Mouse (Mus musculus) hindlimb bud, embryonic 11.5 days (tissue): ENCODE results near the gene Spns3.

Source experiments
- DNase-seq: peaks from one replicate; pipeline ENCODE4 v3.0.0-alpha.2; 2012; ENCODE audit warnings: low read depth, low spot score; ENCODE audit errors: extremely low spot score

Gene Spns3

DNA sequence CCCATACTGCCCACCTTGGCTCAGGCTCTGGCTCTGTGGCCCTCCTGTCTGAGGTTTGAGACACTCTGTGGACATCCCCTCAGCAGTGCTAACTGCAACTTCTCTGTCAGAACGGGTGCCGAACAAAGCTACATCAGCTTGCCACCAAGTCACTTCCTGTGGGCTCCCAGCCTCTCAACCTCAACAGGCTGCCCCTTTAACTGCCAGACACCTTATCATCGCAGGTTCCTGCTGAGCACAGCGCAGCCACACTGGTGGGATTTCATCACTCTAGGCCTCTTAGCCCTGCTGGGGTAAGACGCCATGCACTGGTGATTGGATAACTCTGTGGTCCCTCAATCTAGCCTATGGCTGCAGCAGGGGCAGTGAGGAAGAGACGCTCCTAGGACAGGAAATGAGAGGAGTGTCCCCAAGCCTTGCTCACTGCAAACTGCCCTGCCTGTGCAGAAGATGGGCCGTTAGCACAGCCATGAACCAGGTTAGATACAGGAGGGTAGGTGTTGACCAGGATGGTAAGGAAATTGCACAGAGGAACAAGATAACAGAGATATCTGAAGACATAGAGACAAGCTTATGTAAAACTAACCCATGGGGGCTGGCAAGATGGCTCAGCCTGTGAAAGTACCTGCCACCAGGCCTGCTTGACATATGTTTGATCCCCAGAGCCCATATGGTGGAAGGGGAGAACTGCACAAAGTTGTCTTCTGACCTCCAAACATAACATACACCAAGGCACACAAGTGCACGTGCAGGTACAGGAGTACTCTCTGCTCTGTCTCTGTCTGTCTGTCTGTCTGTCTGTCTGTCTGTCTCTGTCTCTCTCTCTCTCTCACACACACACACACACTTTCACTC, at the start of gene Spns3:
Gene Spns3, minus strand, starts transcription at position 373 of the 855 bp plus-strand sequence.
- DNase-seq, result no peak

GRCm38 (mm10) chr11:72597780-72598179, 47.5 kb upstream of the Spns3 start:
- no peak for DNase-seq

DNA sequence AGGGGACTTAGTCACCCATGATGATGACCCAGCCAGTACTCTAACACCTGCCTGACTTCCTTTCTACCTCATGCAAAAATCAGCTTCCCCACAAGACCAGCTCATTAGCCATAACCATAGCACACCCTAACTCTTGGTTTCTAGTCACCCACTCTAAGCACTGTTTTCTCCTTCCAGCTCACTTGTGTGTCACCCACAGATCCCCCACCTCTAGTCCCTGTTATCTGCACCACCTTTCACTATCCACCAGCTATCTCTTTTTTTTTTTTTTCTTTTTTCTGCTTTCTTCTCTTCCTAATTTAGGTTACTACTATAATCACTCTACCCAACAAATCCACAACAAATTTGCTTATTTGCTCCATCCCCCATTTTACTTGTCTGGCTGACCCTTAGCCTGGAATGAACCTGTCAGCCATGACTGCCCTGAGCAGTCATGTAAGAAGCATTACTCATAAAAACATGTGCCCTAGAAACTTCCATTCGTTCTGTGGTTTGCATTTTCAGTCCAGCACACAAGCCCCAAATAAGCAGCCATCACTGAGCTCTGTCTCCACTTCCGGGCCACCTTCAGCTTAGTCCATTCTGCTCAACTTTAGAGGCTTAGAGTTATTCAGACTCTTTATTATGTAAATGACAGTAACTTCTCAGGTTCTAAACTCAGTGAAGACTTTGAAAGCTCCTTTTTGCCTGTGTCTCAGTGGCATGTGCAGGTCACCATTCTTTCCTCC, 44.9 kb upstream of the Spns3 start:
- DNase-seq, result no peak

- DNase-seq, result no peak
Measured at GRCm38 (mm10) chr11:72587537-72588233, 37.4 kb upstream of the Spns3 start.

GRCm38 (mm10) chr11:72586570-72586969, 36.3 kb upstream of the Spns3 start:
- DNase-seq, result no peak

DNA sequence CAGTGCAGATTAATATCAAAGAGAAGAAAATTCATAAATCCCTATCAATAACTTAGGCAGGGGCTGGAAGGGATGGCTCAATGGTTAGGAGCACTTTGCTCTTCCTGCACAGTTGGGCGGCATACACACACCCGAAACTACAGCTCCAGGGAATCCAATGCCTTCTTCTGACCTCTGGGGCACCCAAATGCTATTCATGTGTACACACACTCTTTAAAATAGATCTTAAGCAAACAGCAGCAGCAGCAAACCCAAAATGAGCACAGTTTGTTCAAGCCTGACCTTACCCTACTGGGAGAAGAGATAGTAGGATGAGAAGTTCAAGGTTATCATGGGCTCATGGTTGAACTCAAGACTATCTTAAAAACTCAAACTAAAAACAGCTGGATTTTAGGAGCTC, 32.8 kb upstream of the Spns3 start:
- no peak for DNase-seq

DNA sequence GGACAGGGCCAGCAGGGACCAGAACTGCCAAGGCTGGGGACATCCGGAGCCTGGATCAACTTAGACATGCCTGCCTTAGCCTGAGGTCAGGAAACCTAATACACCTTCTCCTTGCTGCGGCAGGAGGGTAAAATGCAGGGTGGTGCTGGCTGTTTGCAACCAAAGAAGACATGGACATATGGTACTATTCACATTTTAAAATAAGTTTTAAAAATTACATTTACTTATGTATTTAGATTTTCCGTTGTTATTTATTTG, 32.1 kb upstream of the Spns3 start:
- no peak for DNase-seq

DNA sequence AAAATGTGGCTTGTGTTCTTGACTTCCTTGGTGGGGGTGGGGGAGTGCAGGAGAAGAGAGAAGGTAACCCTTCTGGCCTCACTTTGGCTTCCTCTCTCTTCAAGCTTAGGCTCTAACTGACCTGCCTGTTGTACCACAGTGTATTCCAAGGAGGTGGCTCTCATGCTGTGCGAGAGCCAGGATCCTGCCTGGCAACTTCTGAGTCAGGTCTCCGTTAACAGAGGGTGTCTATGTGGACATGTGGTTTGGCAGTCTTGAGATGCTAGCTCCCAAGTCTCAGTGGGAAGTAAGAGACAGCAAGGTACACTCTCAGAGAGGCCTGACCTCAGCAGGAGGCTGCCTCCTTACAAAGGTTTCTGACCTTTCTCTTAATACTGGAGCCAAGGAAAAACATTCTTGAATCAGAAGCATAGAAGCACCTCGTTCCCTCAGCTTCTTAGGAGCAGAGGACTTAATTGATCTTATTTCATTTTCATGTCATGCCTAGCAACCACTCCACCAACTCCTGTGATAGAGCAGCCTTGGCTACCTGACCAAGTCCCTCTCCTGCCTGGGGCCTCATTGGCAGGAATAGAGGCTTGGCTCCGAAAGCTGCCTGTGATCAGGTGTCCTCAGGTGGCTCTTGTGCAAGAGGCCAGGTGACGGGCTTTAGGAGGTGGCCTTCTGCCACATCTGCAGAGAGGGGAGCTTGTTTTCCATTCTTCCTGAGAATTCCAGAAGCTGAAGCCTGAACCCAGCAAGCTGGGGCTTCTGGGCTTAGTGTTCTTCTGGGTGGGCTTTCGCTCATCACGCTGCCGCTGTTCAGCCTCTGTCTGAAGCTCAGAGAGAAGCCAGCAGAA, 31.5 kb upstream of the Spns3 start:
- no peak for DNase-seq

- no peak for DNase-seq
Measured at GRCm38 (mm10) chr11:72578471-72578870, 28.2 kb upstream of the Spns3 start.

- no peak for DNase-seq
Measured at GRCm38 (mm10) chr11:72576466-72577351, 26.4 kb upstream of the Spns3 start.

DNA sequence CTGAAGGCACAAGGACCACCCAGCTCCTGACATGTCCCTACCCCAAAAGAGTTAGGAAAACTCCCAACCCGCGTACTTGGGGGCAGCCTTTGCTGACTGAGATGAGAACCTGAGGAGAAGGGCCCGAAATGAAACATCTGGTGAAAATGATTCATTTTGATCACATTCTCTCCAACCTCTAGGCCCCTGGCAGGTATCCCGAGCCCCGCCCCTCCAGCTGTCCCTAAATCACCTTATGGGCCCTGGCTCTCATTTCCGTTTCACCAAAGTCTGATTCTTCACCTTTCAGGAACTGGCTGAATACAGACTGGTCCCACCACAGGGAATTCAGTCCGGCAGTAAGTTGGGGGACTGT, 25.8 kb upstream of the Spns3 start:
- DNase-seq, result no peak

GRCm38 (mm10) chr11:72573819-72574218, 23.5 kb upstream of the Spns3 start:
- no peak for DNase-seq

DNA sequence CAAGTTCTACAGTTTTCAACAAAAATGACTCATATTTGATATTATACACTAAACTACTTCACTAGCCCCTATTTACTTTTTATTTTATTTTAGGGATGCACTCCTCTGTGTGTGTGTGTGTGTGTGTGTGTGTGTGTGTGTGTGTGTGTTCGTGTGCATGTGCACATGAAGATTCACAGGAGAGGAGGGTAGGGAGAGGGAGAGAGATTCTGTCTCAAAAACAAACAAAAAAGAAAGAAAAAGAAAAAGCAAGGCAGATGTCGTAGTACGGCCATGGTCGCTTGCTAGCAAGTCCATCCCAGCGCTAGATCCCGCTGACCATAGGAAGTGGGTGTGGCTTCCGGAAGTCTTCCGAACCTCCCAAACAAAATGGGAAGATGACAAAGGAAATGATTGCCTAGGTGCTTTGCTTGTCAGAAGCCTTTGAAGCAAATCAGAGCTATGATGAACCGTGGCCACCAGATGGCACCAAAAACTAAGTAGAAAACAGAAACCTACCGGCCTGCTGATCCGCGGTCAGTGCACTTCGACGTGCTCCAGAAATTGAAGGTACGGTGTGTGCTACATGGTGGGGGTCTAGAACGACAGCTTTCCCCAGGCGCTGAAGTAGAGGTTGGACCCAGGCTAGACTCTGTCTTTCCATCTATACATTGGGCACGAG, 20.1 kb upstream of the Spns3 start:
- peak; percentile 81 for DNase-seq

- no peak for DNase-seq
Measured at GRCm38 (mm10) chr11:72569671-72570318, 19.5 kb upstream of the Spns3 start.

DNA sequence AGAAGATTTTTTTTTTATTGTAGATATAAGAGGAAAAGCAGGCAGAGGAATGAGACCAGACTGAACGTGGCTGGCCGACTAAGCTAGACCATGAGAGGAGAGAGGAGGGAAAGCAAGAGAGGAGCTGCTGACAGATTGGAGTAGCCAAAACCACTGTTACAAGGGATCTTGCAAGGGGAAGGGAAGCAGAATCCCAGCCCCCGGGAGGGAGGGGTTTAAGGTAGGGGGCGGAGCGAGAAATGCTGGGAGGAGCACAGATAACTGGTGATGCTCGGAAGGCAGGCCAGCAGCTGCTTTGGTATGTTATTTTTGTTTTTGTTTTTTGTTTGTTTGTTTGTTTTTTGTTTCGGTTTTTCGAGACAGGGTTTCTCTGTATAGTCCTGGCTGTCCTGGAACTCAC, 18.7 kb upstream of the Spns3 start:
- no peak for DNase-seq

GRCm38 (mm10) chr11:72566816-72567338, 16.6 kb upstream of the Spns3 start:
- no peak for DNase-seq

DNA sequence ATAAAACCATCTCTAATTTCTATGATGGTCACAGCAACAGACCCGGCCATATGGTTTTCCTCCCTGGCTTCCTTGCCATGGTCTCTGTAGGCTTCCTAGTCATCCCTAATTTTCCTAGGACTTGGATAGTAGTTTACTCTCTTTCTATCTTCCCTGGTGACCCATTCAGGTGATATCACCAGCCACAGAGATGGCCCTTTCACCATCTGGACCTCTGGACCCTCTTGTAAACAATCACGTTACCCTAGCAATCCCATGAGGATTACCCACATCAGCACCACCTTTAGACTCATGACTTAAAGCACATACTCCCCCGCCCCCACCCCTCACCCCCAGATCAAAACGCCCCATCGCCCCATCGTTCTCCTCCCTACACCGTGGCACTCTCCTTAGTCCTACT, 16.0 kb upstream of the Spns3 start:
- no peak for DNase-seq

GRCm38 (mm10) chr11:72564232-72564807, 14.0 kb upstream of the Spns3 start:
- peak; percentile 35 for DNase-seq

GRCm38 (mm10) chr11:72560661-72561060, 10.4 kb upstream of the Spns3 start:
- no peak for DNase-seq
